Mouse (Mus musculus) C2C12 (cell line): ENCODE measurements around the gene Schip1. TPM values are rescaled to one million over a fixed set of nuclear protein-coding genes. Genes with fewer than 3 reads are reported as not detected.
A peak's percentile ranks its signal among the peaks of the same experiment; 100 is the strongest.

Source experiments
- H3K27me3 ChIP-seq: one replicate; pipeline ENCODE4 v1.6.1; 2011; ENCODE audit not compliant: control insufficient read depth, insufficient read depth, insufficient read length
- H3K36me3 ChIP-seq: one replicate; pipeline ENCODE4 v1.6.1; 2011; ENCODE audit not compliant: control insufficient read depth, insufficient read depth
- H3K4me3 ChIP-seq: one replicate; pipeline ENCODE4 v1.5.1; 2011; ENCODE audit warnings: mild to moderate bottlenecking, control low read depth; ENCODE audit not compliant: poor library complexity, insufficient read depth, severe bottlenecking
- H3K79me2 ChIP-seq: one replicate; pipeline ENCODE4 v1.6.1; 2011; ENCODE audit not compliant: control insufficient read depth, insufficient read depth
- H3K79me3 ChIP-seq: one replicate; pipeline ENCODE4 v1.6.1; 2011; ENCODE audit warnings: low read depth, control low read depth
- H3ac ChIP-seq: one replicate; pipeline ENCODE3; 2011; ENCODE audit warnings: low read depth; ENCODE audit not compliant: control insufficient read depth, insufficient read length
- CEBPB ChIP-seq: IDR thresholded peaks from one replicate; pipeline ENCODE4 v1.6.1; 2011; ENCODE audit warnings: low read depth, mild to moderate bottlenecking, control low read depth, moderate library complexity
- CTCF ChIP-seq: IDR thresholded peaks from one replicate; pipeline ENCODE4 v1.5.1; 2011; ENCODE audit not compliant: control insufficient read depth, insufficient read depth, insufficient read length
- FOSL1 ChIP-seq: IDR thresholded peaks from one replicate; pipeline ENCODE4 v1.8.0; 2011; ENCODE audit warnings: mild to moderate bottlenecking, low read length; ENCODE audit not compliant: poor library complexity, insufficient read depth, severe bottlenecking
- MAX ChIP-seq: IDR thresholded peaks from one replicate; pipeline ENCODE4 v1.6.1; 2011; ENCODE audit warnings: mild to moderate bottlenecking, control low read depth
- MYOD1 ChIP-seq: IDR thresholded peaks from one replicate; pipeline ENCODE4 v1.6.1; 2011; ENCODE audit warnings: low read depth; ENCODE audit not compliant: control insufficient read depth, insufficient read length
- MYOG ChIP-seq: IDR thresholded peaks from one replicate; pipeline ENCODE4 v1.6.1; 2011; ENCODE audit not compliant: control insufficient read depth, insufficient read length; ENCODE audit errors: extremely low read depth
- USF1 ChIP-seq: IDR thresholded peaks from one replicate; pipeline ENCODE4 v1.6.1; 2011; ENCODE audit warnings: low read depth, mild to moderate bottlenecking, control low read depth, moderate library complexity
- polyA plus RNA-seq: library from polyadenylated mRNA; unstranded; fragments of >200 nt; fragmentation: generic; extraction: Trizol; gene quantifications from one replicate; pipeline ENCODE4 v1.2.1, GENCODE M21; 2012; ENCODE audit warnings: missing spikeins

Gene Schip1
- polyA plus RNA-seq, 1 experiment = 28.6 TPM

GRCm38 (mm10) chr3:68607336-68607735 is 542.7 kb downstream of the Schip1 start:
- no peaks in the 10 kb centered on the region for H3K36me3 ChIP-seq
- H3K4me3 ChIP-seq = no peak overlapping the region
- peaks cover 11% of the 10 kb centered on the region for H3K79me3 ChIP-seq
- no peak for TF ChIP-seq CTCF
- no peak for TF ChIP-seq CEBPB
- no peak for TF ChIP-seq MYOG
- no peak for TF ChIP-seq MYOD1
- no peak for TF ChIP-seq MAX
- TF ChIP-seq FOSL1 = no peak
- no peak for TF ChIP-seq USF1
- H3ac ChIP-seq = no peak overlapping the region
- peaks cover 40% of the 10 kb centered on the region for H3K79me2 ChIP-seq
- H3K27me3 ChIP-seq = no peaks in the 10 kb centered on the region

GRCm38 (mm10) chr3:68608848-68609497 is 544.4 kb downstream of the Schip1 start:
- Histone ChIP-seq H3K79me3 (peaks cover 15% of the 10 kb centered on the region), H3K79me2 (peaks cover 48% of the 10 kb centered on the region), H3K36me3 (no peaks in the 10 kb centered on the region), H3K4me3 (no peak overlapping the region), H3ac (no peak overlapping the region), H3K27me3 (no peaks in the 10 kb centered on the region)
- TF ChIP-seq USF1 (no peak), FOSL1 (peak; percentile 92), MYOD1 (peak; percentile 100), MAX (peak; percentile 40), MYOG (no peak)

DNA sequence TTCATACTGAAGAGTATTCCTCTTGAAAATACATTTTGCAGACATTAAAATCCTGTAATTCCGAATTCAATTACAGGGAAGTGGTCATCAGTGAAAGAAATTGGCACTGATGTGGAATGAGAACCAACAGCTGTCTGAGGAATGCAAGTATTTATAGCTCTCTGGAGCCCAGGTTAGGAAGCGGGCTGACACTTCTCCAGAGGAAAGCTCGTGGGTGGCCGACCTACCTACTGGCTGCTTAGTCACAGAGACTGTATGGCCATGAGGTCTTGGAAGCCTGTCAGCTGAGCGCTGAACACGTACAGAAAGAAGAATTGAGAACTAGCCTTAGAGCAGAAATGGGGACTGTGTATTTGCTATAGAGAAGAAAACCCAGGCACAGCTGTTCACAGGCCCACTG is 545.4 kb downstream of the Schip1 start:
- no peaks in the 10 kb centered on the region for H3K36me3 ChIP-seq
- peaks cover 48% of the 10 kb centered on the region for H3K79me2 ChIP-seq
- H3ac ChIP-seq = no peak overlapping the region
- no peak overlapping the region for H3K4me3 ChIP-seq
- no peaks in the 10 kb centered on the region for H3K27me3 ChIP-seq
- TF ChIP-seq CTCF = no peak
- no peak for TF ChIP-seq MAX
- peak; percentile 84 for TF ChIP-seq MYOD1
- TF ChIP-seq MYOG = no peak
- peaks cover 15% of the 10 kb centered on the region for H3K79me3 ChIP-seq

DNA sequence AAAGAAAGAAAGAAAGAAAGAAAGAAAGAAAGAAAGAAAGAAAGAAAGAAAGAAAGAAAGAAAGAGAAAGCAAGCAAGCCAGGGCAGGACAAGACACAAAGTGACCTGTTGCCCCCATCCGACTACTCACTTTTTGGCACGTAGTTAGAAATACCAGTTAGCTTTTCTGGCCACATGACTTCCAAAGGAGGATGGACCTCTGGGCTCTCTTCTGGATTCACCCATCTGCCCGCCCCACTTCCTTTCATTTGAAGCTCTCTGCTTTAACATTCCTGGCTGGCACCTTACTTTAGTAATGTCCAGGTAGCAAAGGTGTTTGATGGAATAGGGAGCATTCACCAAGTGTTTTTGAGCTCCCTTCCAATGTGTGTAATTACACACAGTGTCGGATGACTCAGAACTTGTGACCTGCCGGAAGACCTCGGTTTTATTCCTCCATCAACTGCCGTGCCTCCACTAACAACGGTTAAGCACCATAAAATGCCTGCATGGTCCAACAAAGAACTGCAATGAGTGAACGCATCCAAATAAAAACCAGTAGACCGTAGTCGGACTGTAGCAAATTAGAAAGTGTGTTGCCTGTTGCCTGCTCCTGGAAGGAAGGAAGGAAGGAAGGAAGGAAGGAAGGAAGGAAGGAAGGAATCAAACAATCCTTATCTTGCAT is 546.1 kb downstream of the Schip1 start:
- Histone ChIP-seq H3K79me2 (peaks cover 48% of the 10 kb centered on the region), H3ac (no peak overlapping the region), H3K79me3 (peaks cover 15% of the 10 kb centered on the region), H3K27me3 (no peaks in the 10 kb centered on the region), H3K36me3 (no peaks in the 10 kb centered on the region), H3K4me3 (no peak overlapping the region)
- no peak for TF ChIP-seq MYOD1
- no peak for TF ChIP-seq FOSL1
- peak; percentile 80 for TF ChIP-seq USF1
- TF ChIP-seq MAX = peak; percentile 9

DNA sequence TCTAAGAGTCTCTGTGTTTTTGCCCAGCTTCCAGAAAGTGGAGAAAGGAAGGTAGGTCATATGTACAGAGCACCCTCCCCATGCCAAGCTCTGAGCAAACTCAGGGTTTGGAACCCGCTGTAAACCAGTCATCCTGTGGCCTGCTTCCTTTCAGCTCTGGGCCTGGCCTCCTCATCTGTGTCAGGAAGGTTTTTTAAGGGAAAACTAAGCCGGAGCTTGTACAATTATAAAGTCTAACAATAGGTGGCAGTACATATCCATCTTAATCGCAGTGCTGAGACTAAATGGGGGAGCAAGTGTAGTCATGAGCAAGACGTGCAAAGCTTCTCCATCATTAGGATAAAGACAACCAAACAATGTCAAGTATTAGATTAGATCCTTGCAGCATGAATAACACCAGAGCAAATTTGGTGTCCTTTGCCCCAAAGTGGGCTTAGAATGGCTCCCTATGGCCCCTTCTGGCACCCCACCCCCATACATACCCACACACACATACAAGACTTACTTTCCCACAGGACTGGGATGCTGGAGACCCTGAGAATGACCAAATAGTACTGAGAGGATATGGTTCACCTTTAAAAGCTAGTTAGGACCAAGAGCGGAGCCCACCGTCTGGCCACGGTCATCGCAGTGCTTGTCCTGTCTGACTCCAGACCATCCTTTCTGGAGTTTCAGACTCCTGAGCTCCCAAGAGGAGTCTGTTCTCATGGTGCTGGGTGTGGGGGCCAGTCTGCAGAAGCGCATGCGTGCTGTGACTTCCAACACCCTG is 550.6 kb downstream of the Schip1 start:
- no peak for TF ChIP-seq MAX
- no peak for TF ChIP-seq MYOG
- no peak for TF ChIP-seq CEBPB
- TF ChIP-seq MYOD1 = no peak
- TF ChIP-seq FOSL1 = no peak
- no peak for TF ChIP-seq USF1
- no peak for TF ChIP-seq CTCF
- Histone ChIP-seq H3K27me3 (no peaks in the 10 kb centered on the region), H3K36me3 (peaks cover 19% of the 10 kb centered on the region), H3K79me2 (peaks cover 28% of the 10 kb centered on the region), H3K4me3 (no peak overlapping the region), H3ac (no peak overlapping the region), H3K79me3 (peaks cover 15% of the 10 kb centered on the region)
